Mouse (Mus musculus): ENCODE measurements around the gene Zdhhc4.

Zdhhc4 gene

GRCm38 (mm10) chr5:143316605-143317287 is 12.3 kb downstream of the Zdhhc4 start:
- no peak for DNase-seq

- DNase-seq: no peak
Measured at GRCm38 (mm10) chr5:143315514-143315888, 13.6 kb downstream of the Zdhhc4 start.

- peak; percentile 90 for DNase-seq
Measured at GRCm38 (mm10) chr5:143314730-143315513, 14.1 kb downstream of the Zdhhc4 start, which contains the start of gene E130309D02Rik. Gene E130309D02Rik, minus strand, starts transcription at chr5:143315360.

DNA sequence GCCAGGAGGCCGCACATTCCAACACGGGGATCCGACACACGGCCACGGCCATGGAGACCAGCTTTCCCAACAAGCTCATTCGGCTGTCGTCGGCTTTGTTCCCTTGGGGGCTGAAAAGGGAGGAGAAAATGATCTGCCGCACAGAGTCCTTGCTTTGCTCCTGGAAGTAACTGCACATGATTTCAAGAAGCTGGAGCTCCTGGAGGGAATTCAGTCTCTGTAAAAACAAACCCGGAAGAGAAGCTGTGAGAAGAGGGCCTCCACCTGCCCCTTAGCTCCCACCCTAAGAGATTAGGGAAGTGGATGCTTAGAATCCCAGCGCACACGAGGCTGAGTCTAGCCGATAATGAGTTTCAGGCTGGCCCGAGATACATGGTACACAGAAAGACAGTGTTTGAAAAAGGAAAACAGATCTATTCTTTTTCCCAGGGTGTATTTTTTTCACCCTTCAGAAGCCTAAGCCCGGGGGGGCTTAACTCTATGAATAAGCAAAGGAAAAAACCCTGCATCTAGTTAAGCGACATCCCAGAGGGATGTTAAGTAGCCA is 14.8 kb downstream of the Zdhhc4 start:
- peak; percentile 44 for DNase-seq

DNA sequence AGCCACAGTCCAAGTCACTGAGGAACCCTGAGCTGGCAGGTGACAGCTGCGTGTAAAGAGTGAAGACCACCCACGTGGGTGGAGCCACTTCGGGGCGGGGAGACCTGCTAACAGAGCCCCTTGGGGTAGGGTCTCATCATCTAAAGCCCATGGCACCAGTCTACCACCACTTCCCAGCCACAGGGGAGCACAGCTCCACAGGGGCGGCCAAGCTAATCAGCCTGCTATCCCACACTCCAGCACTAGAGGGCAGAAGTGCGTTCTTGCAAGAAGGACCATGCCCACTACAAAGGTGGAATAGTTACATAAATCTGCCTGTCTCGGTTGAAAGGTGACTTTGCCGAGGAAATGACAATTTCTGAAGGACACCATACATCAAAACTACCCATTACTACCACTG is 17.2 kb downstream of the Zdhhc4 start:
- peak; percentile 88 for DNase-seq

GRCm38 (mm10) chr5:143309916-143310315 is 19.1 kb downstream of the Zdhhc4 start:
- DNase-seq: no peak

- DNase-seq: no peak
Measured at GRCm38 (mm10) chr5:143308825-143309224, 20.2 kb downstream of the Zdhhc4 start.

DNA sequence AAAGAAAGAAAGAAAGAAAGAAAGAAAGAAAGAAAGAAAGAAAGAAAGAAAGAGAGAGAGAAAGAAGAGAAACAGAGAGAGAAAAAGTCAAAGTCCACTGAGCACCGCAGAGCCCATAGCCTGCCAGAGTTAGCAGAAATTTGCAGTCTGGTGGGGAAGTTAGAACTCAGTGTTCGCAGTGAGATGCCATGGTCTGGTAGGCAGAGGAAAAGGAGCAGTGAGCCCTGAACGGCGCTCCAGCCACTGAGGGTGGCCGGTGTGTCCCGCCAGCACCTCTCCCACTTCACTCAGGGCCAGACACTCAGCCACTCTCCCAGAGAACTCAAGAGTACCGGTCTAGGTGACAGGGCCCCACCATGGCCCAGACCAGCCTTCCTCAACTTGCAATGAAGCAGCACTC is 24.8 kb downstream of the Zdhhc4 start:
- DNase-seq: no peak

- DNase-seq: no peak
Measured at GRCm38 (mm10) chr5:143301296-143301695, 27.8 kb downstream of the Zdhhc4 start.

- peak; percentile 63 for DNase-seq
Measured at GRCm38 (mm10) chr5:143299686-143300085, 29.4 kb downstream of the Zdhhc4 start.

DNA sequence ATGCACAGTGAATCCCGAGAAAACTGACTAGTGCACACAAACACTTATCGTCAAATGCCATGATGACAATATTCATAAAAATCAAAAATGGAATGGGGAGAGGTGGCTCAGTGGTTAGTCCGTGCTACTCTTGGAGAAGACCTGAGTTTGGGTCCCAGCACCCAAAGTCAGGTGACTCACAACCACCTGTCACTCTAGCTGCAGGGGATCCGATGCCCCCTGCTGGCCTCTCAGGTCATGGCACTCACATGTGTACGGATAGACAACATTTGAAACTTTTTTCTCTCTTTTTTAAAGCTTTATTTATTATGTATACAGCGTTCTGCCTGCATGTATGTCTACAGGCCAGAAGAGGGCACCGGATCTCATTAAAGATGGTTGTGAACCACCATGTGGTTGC is 30.7 kb downstream of the Zdhhc4 start:
- DNase-seq: no peak

DNA sequence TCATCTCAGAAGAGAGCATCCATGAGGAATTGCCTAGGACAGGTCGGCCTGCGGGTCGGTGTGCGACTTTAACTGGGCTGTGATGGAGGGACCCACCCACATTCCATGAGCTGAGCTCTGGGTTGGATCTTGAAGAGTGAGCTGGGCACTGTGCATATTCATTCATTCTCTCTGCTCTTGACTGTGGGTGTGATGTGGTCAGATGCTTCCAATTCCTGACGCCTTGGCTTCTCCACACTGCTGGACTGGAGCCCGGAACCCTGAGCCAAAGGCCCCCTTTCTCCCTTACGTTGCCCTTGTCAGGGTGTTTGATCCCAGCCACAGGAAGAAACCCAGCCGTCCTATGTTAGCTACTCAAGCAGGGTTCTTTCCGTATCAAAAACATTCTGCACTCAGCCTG is 31.1 kb downstream of the Zdhhc4 start:
- no peak for DNase-seq

DNA sequence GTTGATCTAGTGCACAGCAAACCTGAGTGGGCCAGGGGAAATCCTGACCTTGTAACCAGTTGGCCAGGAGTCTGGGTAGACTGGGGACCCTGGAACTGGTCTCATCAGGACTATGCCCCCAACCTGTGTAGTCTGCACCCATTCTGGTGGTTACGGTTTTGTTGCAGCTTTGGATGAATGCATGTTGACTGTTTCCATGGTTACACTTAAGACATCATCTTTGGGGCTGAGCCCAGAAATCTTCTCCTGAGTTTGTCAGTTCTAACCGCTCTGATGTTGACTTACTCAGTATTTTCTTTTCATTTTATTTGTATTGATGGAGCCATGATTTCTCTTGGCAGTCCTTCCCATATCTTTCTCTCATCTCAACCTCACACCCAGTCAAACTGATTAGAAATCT is 33.7 kb downstream of the Zdhhc4 start:
- DNase-seq: no peak

- DNase-seq: no peak
Measured at GRCm38 (mm10) chr5:143294862-143295261, 34.2 kb downstream of the Zdhhc4 start.

- no peak for DNase-seq
Measured at GRCm38 (mm10) chr5:143293404-143293803, 35.7 kb downstream of the Zdhhc4 start, which contains the start of gene Zfp853. Gene Zfp853, minus strand, starts transcription at chr5:143293623.

- no peak for DNase-seq
Measured at GRCm38 (mm10) chr5:143292879-143293278, 36.2 kb downstream of the Zdhhc4 start.

- no peak for DNase-seq
Measured at GRCm38 (mm10) chr5:143289299-143289698, 39.8 kb downstream of the Zdhhc4 start.

DNA sequence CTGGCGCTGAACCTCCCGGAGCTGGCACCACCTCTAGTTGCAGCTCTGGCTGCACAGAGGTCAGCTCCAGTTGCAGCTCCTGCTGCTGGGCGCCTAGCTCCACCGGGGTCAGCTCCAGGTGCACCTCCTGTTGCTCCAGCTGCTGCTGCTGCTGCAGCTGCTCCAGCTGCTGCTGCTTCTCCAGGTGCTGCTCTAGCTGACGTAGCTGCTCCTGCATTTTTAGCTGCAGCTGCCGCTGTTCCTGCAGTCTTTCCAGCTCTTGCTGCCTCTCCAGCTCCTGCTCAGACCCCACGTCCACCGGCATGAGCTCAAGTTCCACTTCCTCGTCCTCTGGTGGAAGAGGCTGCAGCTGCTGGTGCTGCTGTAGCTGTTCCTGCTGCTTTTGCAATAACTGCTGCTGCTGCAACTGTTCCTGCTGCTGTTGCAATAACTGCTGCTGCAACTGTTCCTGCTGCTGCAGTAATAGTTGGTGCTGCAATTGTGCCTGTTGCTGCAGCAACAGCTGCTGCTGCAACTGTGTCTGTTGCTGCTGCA is 40.6 kb downstream of the Zdhhc4 start:
- no peak for DNase-seq

DNA sequence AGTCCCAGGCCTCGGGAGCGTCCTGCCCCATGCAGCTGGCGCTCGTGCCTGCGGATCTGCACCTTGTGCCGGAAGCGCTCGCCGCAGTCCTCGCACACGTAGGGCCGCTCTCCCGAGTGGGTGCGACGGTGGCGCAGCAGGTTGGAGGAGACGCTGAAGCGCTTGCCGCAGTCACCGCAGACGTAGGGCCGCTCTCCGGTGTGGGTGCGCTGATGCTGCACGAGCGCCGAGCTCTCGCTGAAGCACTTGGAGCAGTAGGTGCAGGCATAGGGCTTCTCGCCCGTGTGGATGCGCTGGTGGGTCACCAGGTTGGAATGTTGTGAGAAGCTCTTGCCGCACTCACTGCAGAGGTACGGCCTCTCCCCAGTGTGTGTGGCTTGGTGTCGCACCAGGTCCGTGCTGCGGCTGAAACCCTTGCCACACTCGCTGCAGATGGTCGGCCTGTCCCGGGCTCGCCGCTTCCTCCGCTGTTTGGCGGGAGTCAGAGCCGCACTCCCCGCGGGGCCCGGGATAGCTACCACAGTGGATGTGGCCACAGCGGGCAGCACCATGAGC is 41.2 kb downstream of the Zdhhc4 start:
- no peak for DNase-seq

GRCm38 (mm10) chr5:143284762-143285161 is 44.3 kb downstream of the Zdhhc4 start:
- DNase-seq: no peak

DNA sequence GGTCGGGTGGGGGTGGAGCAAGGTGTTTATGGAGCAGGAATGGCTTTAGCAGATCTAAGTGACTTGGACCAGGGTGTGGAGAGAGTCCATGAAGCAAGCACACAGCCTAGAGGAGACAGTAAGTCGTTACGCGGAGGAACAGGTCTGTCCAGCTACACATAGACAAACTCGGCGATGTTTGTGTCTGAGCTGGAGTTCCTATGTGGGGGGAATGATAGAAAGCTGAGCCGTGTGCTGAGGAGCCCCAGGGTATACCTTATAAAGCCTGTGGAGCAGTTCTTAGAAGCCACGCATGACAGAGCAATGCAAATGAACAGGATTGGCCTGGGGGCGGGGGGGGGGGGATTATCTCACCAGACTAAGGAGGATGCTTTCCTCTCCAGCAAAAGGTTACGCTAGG is 49.8 kb downstream of the Zdhhc4 start:
- no peak for DNase-seq

GRCm38 (mm10) chr5:143275761-143276160 is 53.3 kb downstream of the Zdhhc4 start:
- DNase-seq: no peak

Measured in liver (tissue).